Mouse (Mus musculus): ENCODE results near the gene Gadd45g. TPM values are rescaled to one million over a fixed set of nuclear protein-coding genes. Genes with fewer than 3 reads are reported as not detected.

Gene Gadd45g
- polyA plus RNA-seq (2017; shearing (Covaris generic)): 7.3 TPM

GRCm38 (mm10) chr13:51846301-51846867 is at the start of gene Gadd45g:
Gadd45g (plus strand) TSS chr13:51846678.

Other genes starting within 250 kb of the Gadd45g start
- gene Cks2, start 201.4 kb upstream of the Gadd45g start, polyA plus RNA-seq (2017; shearing (Covaris generic)): 28.8 TPM
- gene Secisbp2, start 195.0 kb upstream of the Gadd45g start, polyA plus RNA-seq (2017; shearing (Covaris generic)): 56.4 TPM
- gene Sema4d, start 52.9 kb upstream of the Gadd45g start, polyA plus RNA-seq (2017; shearing (Covaris generic)): 152 TPM

Data from naive thymus-derived CD4-positive, alpha-beta T cell, adult 5 months (primary cell).